Mouse (Mus musculus) embryo, embryonic 9.5 days (tissue): ENCODE results near the gene Cdkn1b.

ENCODE experiments used
- DNase-seq: peaks from one replicate; pipeline ENCODE4 v3.0.0-alpha.2; 2017; ENCODE audit errors: extremely low spot score

The Cdkn1b gene

DNA sequence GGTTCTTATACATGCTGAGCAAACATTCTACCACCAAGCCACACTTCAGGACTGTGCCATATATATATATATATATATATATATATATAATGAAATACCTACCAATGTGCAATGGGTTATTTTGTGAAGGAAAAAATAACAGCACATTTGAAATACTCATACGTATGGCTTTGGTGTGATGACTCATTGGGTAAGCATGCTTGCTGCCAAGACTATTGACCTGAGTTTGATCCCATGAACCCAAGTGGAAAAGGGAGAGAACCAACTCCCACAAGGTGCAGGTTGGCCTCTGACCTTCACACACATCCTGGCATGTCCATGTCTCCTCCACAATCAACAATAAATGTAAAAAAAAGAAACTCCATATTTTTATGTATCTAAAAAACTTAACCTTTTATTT, 48.1 kb downstream of the Cdkn1b start:
- no peak for DNase-seq

DNA sequence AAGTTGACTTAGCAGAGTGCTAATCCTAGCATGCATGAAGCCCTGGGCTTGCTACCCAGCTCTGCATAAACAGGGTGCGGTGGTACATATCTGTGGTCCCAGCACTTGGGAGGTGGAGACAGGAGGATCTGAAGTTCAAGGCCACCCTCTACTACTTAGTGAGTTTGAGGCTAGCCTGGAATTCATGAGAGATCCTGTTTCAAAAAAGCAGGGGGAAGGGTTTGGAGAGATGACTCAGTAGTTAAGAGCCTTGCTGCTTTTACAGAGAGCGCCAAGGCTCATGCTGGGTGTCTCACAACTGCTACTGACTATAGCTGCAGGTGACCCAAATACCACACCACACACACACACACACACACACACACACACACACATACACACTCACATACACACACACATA, 49.3 kb downstream of the Cdkn1b start:
- DNase-seq: no peak

DNA sequence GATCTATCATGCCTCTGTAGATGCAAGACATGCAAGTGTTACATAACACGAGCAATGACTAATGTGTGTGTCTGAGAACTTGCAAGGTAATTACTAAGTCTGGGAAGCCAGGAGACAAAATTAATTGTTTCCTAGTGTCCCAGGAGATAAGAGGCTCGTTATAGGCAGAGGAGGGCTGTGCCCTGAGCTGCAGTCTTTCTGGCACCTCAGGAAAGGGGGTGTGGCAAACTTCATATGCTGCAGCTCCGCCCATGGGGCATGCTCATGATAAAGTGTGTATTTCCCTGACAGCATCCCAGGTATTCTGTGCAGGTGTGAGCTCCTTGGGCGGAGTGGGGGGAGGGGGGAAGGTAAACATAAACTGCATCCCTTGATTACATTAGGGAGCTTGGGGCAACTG, 51.9 kb downstream of the Cdkn1b start:
- DNase-seq: no peak
